Mouse (Mus musculus) embryonic facial prominence, embryonic 12.5 days (tissue): ENCODE measurements at regions not wholly inside any gene's neighbourhood (a gene's known extent, or its start where the extent isn't known, plus 50 kb on each side); places are given as distances from the start of the nearest gene placed in this dataset.

Source experiments
- ATAC-seq: fragments of 200-750 bp; cut with Nextera tagmentation; 2 replicates; pipeline ENCODE4 v1.8.0; 2017; ENCODE audit not compliant: insufficient number of reproducible peaks, insufficient read depth, low FRiP score, low TSS enrichment
- H3K27ac ChIP-seq: fragments of 300-500 bp; sonication (generic); 2 replicates; pipeline ENCODE4 v1.5.1; 2016; ENCODE audit warnings: mild to moderate bottlenecking
- H3K27me3 ChIP-seq: fragments of 300-500 bp; sonication (generic); 2 replicates; pipeline ENCODE4 v1.6.1; 2016; ENCODE audit warnings: mild to moderate bottlenecking, moderate library complexity
- H3K36me3 ChIP-seq: fragments of 300-500 bp; sonication (generic); 2 replicates; pipeline ENCODE4 v1.6.1; 2016; ENCODE audit warnings: mild to moderate bottlenecking
- H3K4me1 ChIP-seq: fragments of 300-500 bp; sonication (generic); 2 replicates; pipeline ENCODE4 v1.6.1; 2016
- H3K4me2 ChIP-seq: fragments of 300-500 bp; sonication (generic); replicated peaks from 2 replicates; pipeline ENCODE4 v1.6.1; 2016; ENCODE audit warnings: mild to moderate bottlenecking, moderate library complexity
- H3K4me3 ChIP-seq: fragments of 300-500 bp; sonication (generic); 2 replicates; pipeline ENCODE4 v1.5.1; 2016; ENCODE audit warnings: mild to moderate bottlenecking
- H3K9ac ChIP-seq: fragments of 300-500 bp; sonication (generic); 2 replicates; pipeline ENCODE4 v1.6.1; 2016; ENCODE audit warnings: mild to moderate bottlenecking, moderate library complexity
- H3K9me3 ChIP-seq: fragments of 300-500 bp; sonication (generic); 2 replicates; pipeline ENCODE4 v1.6.1; 2016; ENCODE audit warnings: mild to moderate bottlenecking, moderate library complexity
- WGBS: fragments of 180-500 bp; shearing (Covaris S2); methylation state at CpG from one replicate; pipeline ENCODE4 v1.1.7; 2016; 5-methylcytosine and 5-hydroxymethylcytosine counted together

- Histone ChIP-seq H3K36me3 (no peaks in the 10 kb centered on the region), H3K9me3 (no peaks in the 10 kb centered on the region), H3K27me3 (no peaks in the 10 kb centered on the region), H3K4me2 (no peak overlapping the region), H3K27ac (no peak overlapping the region), H3K9ac (no peak overlapping the region), H3K4me1 (no peaks in the 10 kb centered on the region), H3K4me3 (no peak overlapping the region)
- no peak for ATAC-seq
Observed at GRCm38 (mm10) chr6:14298167-14298566, 426.8 kb upstream of the 2610001J05Rik start.

GRCm38 (mm10) chr6:14297428-14297827 lies 426.1 kb upstream of the 2610001J05Rik start:
- no peak for ATAC-seq
- H3K4me2 ChIP-seq: no peak overlapping the region
- no peak overlapping the region for H3K27ac ChIP-seq
- no peaks in the 10 kb centered on the region for H3K27me3 ChIP-seq
- H3K9me3 ChIP-seq: no peaks in the 10 kb centered on the region
- no peak overlapping the region for H3K4me3 ChIP-seq
- H3K36me3 ChIP-seq: no peaks in the 10 kb centered on the region
- no peaks in the 10 kb centered on the region for H3K4me1 ChIP-seq
- H3K9ac ChIP-seq: no peak overlapping the region

- no peaks in the 10 kb centered on the region for H3K27me3 ChIP-seq
- no peak for ATAC-seq
- no peak overlapping the region for H3K4me2 ChIP-seq
- no peak overlapping the region for H3K9ac ChIP-seq
- H3K4me3 ChIP-seq: no peak overlapping the region
- H3K9me3 ChIP-seq: no peaks in the 10 kb centered on the region
- 58% methylated on average over 1 of the region's 1 CpGs for WGBS
- H3K4me1 ChIP-seq: no peaks in the 10 kb centered on the region
- no peaks in the 10 kb centered on the region for H3K36me3 ChIP-seq
- no peak overlapping the region for H3K27ac ChIP-seq
Observed at GRCm38 (mm10) chr6:14290843-14291242, 419.5 kb upstream of the 2610001J05Rik start.

GRCm38 (mm10) chr6:14281476-14281875 lies 410.2 kb upstream of the 2610001J05Rik start:
- Histone ChIP-seq H3K36me3 (no peaks in the 10 kb centered on the region), H3K27ac (no peak overlapping the region), H3K4me1 (no peaks in the 10 kb centered on the region), H3K27me3 (no peaks in the 10 kb centered on the region), H3K9me3 (no peaks in the 10 kb centered on the region), H3K4me3 (no peak overlapping the region), H3K9ac (no peak overlapping the region), H3K4me2 (no peak overlapping the region)
- WGBS: 90% methylated on average over 2 of the region's 2 CpGs
- no peak for ATAC-seq

- Histone ChIP-seq H3K9me3 (no peaks in the 10 kb centered on the region), H3K4me3 (no peak overlapping the region), H3K4me1 (no peaks in the 10 kb centered on the region), H3K36me3 (no peaks in the 10 kb centered on the region), H3K9ac (no peak overlapping the region), H3K27ac (no peak overlapping the region), H3K27me3 (no peaks in the 10 kb centered on the region), H3K4me2 (no peak overlapping the region)
- ATAC-seq: no peak
- 90% methylated on average over 1 of the region's 1 CpGs for WGBS
Observed at GRCm38 (mm10) chr6:14261941-14262340, 390.6 kb upstream of the 2610001J05Rik start.

GRCm38 (mm10) chr6:14240331-14240730 lies 369.0 kb upstream of the 2610001J05Rik start:
- no peaks in the 10 kb centered on the region for H3K36me3 ChIP-seq
- no peaks in the 10 kb centered on the region for H3K27me3 ChIP-seq
- H3K4me2 ChIP-seq: no peak overlapping the region
- ATAC-seq: no peak
- H3K4me3 ChIP-seq: no peak overlapping the region
- H3K9me3 ChIP-seq: no peaks in the 10 kb centered on the region
- no peaks in the 10 kb centered on the region for H3K4me1 ChIP-seq
- no peak overlapping the region for H3K27ac ChIP-seq
- no peak overlapping the region for H3K9ac ChIP-seq

- H3K36me3 ChIP-seq: no peaks in the 10 kb centered on the region
- no peak overlapping the region for H3K4me3 ChIP-seq
- H3K9me3 ChIP-seq: no peaks in the 10 kb centered on the region
- no peaks in the 10 kb centered on the region for H3K27me3 ChIP-seq
- H3K4me2 ChIP-seq: no peak overlapping the region
- no peak for ATAC-seq
- WGBS: 82% methylated on average over 2 of the region's 2 CpGs
- H3K9ac ChIP-seq: no peak overlapping the region
- no peaks in the 10 kb centered on the region for H3K4me1 ChIP-seq
- H3K27ac ChIP-seq: no peak overlapping the region
Observed at GRCm38 (mm10) chr6:14239151-14239550, 367.8 kb upstream of the 2610001J05Rik start.

- Histone ChIP-seq H3K27ac (no peak overlapping the region), H3K4me2 (no peak overlapping the region), H3K9me3 (no peaks in the 10 kb centered on the region), H3K4me3 (no peak overlapping the region), H3K4me1 (no peaks in the 10 kb centered on the region), H3K36me3 (no peaks in the 10 kb centered on the region), H3K9ac (no peak overlapping the region), H3K27me3 (no peaks in the 10 kb centered on the region)
- 91% methylated on average over 2 of the region's 2 CpGs for WGBS
- no peak for ATAC-seq
Observed at GRCm38 (mm10) chr6:14230823-14231222, 359.5 kb upstream of the 2610001J05Rik start.

- no peaks in the 10 kb centered on the region for H3K4me1 ChIP-seq
Observed at GRCm38 (mm10) chr6:14207509-14207908, 336.2 kb upstream of the 2610001J05Rik start.

GRCm38 (mm10) chr6:14197107-14197506 lies 325.8 kb upstream of the 2610001J05Rik start:
- no peak overlapping the region for H3K27ac ChIP-seq
- no peaks in the 10 kb centered on the region for H3K27me3 ChIP-seq
- no peak overlapping the region for H3K9ac ChIP-seq
- no peaks in the 10 kb centered on the region for H3K9me3 ChIP-seq
- WGBS: 61% methylated on average over 3 of the region's 3 CpGs
- no peaks in the 10 kb centered on the region for H3K4me1 ChIP-seq
- H3K4me3 ChIP-seq: no peak overlapping the region
- ATAC-seq: no peak
- no peaks in the 10 kb centered on the region for H3K36me3 ChIP-seq
- H3K4me2 ChIP-seq: no peak overlapping the region

More at GRCm38 (mm10) chr6:14207509-14207908, 336.2 kb upstream of the 2610001J05Rik start:
- no peak overlapping the region for H3K27ac ChIP-seq
- H3K27me3 ChIP-seq: no peaks in the 10 kb centered on the region
- H3K4me2 ChIP-seq: no peak overlapping the region
- ATAC-seq: no peak
- no peaks in the 10 kb centered on the region for H3K36me3 ChIP-seq
- H3K9ac ChIP-seq: no peak overlapping the region
- no peaks in the 10 kb centered on the region for H3K9me3 ChIP-seq
- 15% methylated on average over 2 of the region's 2 CpGs for WGBS
- no peak overlapping the region for H3K4me3 ChIP-seq

GRCm38 (mm10) chr6:14195351-14195750 lies 324.0 kb upstream of the 2610001J05Rik start:
- 82% methylated on average over 5 of the region's 5 CpGs for WGBS
- no peak for ATAC-seq
- Histone ChIP-seq H3K27ac (no peak overlapping the region), H3K27me3 (no peaks in the 10 kb centered on the region), H3K4me3 (no peak overlapping the region), H3K9me3 (no peaks in the 10 kb centered on the region), H3K36me3 (no peaks in the 10 kb centered on the region), H3K9ac (no peak overlapping the region), H3K4me1 (no peaks in the 10 kb centered on the region), H3K4me2 (no peak overlapping the region)

- no peak overlapping the region for H3K4me2 ChIP-seq
- H3K36me3 ChIP-seq: no peaks in the 10 kb centered on the region
- no peak for ATAC-seq
- no peak overlapping the region for H3K9ac ChIP-seq
- H3K27me3 ChIP-seq: no peaks in the 10 kb centered on the region
- H3K27ac ChIP-seq: no peak overlapping the region
- no peaks in the 10 kb centered on the region for H3K4me1 ChIP-seq
- H3K9me3 ChIP-seq: no peaks in the 10 kb centered on the region
- WGBS: 81% methylated on average over 4 of the region's 4 CpGs
- no peak overlapping the region for H3K4me3 ChIP-seq
Observed at GRCm38 (mm10) chr6:14191387-14192023, 320.2 kb upstream of the 2610001J05Rik start.
